Mouse (Mus musculus) cortical plate, adult 2 months (tissue): ENCODE measurements around the gene Gm9913.

Experiments
- CTCF ChIP-seq: fragments of 200-500 bp; IDR thresholded peaks from 2 replicates; pipeline ENCODE4 v1.5.1; 2011; ENCODE audit warnings: mild to moderate bottlenecking, control low read depth, low read length; ENCODE audit not compliant: insufficient read depth; ENCODE audit errors: extremely low read depth
- POLR2A ChIP-seq: fragments of 200-500 bp; IDR thresholded peaks from 2 replicates; pipeline ENCODE4 v1.6.1; 2011; ENCODE audit warnings: mild to moderate bottlenecking, low read length, control low read depth; ENCODE audit not compliant: insufficient read depth; ENCODE audit errors: extremely low read depth

- TF ChIP-seq POLR2A (no peak), CTCF (no peak)
Observed at GRCm38 (mm10) chr2:125516594-125516993, 11.7 kb downstream of the Gm9913 start.
